Mouse (Mus musculus) brain, embryonic 14.5 days (tissue): ENCODE data around the gene Dtnb. TPM values are rescaled to one million over a fixed set of nuclear protein-coding genes. Genes with fewer than 3 reads are reported as not detected.

ENCODE experiments used
- DNase-seq: peaks from one replicate; pipeline ENCODE4 v3.0.0-alpha.2; 2011; ENCODE audit warnings: low read depth
- CTCF ChIP-seq: fragments of 200-500 bp; IDR thresholded peaks from 2 replicates; pipeline ENCODE4 v1.5.1; 2012; ENCODE audit warnings: inconsistent platforms, mild to moderate bottlenecking, moderate library complexity, borderline replicate concordance; ENCODE audit not compliant: insufficient read depth, insufficient read length; ENCODE audit errors: extremely low read depth
- POLR2A ChIP-seq: fragments of 200-500 bp; IDR thresholded peaks from 2 replicates; pipeline ENCODE4 v1.6.1; 2012; ENCODE audit warnings: mild to moderate bottlenecking, inconsistent platforms, borderline replicate concordance; ENCODE audit not compliant: poor library complexity, insufficient read depth, insufficient read length, severe bottlenecking; ENCODE audit errors: extremely low read depth
- polyA plus RNA-seq: library from polyadenylated mRNA; depleted of rRNA; stranded (reverse); fragments of >200 nt; gene quantifications from 2 replicates; pipeline ENCODE4 v1.2.3, GENCODE M21; 2012

Dtnb gene
- polyA plus RNA-seq, 1 experiment = 61.1 TPM

DNA sequence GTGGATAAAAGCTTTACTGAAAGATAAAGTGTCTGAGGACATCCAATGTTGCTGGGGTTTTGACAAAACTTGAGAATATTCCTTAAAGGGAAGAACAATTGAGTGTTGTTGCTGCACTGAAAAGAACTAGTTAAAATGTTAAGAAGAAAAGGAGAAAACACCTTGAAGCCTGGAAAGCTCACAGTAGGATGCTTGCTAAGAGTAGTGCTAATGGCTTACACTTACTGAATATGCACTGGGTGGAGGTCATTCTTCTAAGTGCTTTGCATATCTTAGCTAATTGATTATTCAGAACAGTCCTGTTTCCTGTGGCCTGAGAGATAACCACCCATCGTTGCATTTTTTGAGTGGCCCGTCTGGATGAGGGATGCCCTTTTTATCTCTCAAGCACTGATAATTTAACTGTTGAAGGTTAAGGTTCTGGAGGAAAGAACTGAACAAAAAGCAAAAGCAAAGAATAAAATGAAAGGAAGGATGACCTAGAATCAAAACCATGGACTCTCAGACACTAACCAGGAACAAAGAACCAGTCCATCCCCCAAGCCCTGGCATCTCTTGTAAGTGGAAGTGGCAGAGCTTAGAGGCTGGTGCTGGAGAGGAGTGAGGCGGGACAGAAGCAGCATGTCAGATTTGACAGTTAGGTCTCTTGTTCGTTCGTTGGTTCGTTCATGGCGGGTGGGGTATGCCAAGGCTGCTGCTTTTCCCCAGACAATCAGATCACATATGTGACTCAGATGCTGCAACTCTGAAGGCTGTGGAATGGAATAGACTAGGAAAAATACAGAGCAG is 166.8 kb downstream of the Dtnb start:
- no peak for TF ChIP-seq POLR2A
- TF ChIP-seq CTCF = no peak
- peak; percentile 39 for DNase-seq

DNA sequence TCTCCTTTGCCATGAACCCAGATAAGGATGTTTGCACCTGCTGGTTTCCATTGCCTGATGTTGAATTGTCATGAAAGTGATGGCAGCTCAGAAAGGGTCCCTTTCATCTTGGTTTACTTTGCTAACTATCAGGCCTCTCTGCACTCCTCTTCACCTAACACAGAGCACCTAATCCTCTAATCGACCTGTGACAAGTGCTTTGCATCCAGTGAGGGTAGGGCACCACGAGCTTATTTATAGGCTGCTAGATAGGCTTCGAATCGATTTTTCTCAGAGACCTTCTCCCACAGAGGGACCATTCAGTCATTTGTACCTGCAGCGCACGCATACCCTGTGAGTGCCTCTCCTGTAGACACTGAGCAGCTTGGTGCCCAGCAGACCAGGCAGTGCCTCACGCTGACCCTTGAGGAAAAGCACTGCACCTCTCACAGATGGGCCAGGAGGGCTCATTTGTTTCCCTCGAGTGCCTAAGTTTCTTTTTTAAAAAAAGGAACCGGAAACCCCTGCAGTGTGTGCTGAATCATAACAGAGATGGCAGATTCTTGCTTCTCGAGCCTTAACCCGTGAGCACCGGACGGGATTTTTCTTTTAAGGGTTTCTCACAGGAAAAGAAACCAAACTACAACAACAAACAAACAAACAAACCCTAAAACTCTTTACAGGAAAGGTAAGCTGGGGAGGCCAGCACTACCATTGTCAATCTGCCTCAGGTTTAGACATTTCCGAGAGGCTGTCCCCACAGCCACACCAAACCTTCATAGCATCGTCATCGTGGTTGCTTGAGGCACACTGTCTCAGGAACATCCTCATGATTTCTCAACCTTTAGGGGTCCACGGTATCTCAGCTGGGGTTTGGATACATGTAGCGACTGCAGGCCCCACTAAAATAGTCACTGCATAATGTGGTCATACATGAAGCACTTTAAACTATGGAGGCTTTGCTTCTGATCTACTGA is 167.8 kb downstream of the Dtnb start:
- TF ChIP-seq POLR2A (no peak), CTCF (no peak)
- DNase-seq = no peak

DNA sequence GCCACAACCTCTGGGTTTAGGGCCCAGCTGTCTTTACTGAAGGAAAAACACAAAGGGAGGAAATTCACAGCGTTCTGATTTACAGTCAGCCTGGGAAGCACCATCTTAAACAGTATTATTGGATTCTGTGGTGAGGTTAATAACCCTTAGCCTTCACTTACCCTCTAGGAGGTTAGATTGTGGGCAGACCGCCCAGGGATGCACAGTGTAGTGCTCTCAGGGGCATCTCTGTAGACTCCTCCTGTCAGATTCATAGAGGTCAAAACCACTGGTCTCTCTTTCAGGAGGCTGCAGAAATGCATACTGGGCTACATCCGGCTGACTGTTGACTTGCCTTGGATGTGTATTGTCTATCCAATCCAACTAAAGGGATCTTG is 168.5 kb downstream of the Dtnb start:
- no peak for TF ChIP-seq CTCF
- TF ChIP-seq POLR2A = no peak
- no peak for DNase-seq

DNA sequence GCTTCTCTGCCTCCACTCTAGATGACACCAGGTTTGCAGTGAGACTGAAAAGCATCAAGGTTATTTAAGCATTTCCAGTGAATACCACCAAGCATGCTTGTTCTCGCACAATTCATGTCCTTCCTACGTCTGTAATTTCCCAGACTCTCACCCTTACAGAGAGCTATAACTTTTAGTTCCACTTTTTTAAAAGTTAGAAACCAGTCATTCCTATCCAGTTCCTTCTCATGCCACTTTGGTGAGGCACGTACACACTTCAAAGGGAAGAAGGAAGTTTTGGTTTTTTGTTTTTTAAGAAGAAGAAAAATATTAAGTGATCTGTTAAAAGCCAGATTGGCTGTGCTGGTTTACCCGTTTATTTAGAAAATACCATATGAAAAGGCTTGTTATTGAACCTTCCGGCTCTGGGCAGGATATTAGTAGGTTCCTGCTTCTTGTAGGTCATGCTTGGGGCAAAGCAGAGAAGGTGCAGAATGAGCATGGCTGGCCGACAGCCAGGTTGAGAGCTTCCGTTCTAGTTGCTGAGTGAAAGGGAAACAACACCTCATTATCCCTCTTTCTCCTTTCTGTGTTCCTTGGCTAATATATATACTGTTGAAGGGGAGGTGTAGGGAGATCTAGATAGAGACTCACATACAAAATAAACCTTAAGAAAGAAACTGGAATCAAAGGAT is 173.4 kb downstream of the Dtnb start:
- TF ChIP-seq CTCF = no peak
- TF ChIP-seq POLR2A = no peak

DNA sequence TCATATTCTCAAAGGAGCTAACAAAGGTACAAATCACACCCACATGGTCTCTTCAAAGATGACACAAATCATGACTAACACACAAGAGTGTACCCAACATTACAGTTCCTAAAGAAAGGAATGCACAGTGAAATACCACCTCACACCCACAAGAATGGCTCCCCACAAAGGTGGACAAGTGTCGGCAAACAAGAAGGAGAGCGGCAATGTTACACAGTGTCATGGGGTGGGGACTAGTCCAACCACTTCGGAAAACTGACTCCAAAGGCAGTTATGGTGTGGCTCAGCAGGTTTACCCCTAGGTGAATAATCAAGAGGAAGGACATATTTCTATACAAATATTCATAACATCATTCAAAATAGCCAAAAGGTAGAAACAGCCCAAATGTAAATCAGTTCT is 174.2 kb downstream of the Dtnb start:
- DNase-seq = no peak
- TF ChIP-seq POLR2A (no peak), CTCF (no peak)

More for the DNA sequence above, 173.4 kb downstream of the Dtnb start:
- no peak for DNase-seq

DNA sequence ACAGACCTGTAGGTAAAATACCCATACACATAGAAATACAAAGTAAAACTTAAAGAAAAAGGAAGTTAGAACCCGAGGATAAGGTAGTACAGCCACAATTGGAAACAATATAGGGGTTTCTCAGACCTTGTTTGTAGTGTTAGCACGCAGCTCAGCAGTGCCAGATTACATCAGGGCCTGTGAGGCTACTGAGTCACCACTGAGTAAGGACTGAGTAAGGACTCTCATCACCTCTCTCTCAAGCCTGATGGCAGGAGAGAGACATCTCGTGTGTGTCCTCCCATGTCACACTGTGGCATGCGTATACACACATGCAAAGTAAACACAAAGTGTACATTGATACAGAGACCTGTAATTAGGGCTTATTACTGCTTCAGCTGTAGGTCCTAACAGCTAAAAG is 175.4 kb downstream of the Dtnb start:
- TF ChIP-seq POLR2A = no peak
- no peak for TF ChIP-seq CTCF
- DNase-seq = no peak

DNA sequence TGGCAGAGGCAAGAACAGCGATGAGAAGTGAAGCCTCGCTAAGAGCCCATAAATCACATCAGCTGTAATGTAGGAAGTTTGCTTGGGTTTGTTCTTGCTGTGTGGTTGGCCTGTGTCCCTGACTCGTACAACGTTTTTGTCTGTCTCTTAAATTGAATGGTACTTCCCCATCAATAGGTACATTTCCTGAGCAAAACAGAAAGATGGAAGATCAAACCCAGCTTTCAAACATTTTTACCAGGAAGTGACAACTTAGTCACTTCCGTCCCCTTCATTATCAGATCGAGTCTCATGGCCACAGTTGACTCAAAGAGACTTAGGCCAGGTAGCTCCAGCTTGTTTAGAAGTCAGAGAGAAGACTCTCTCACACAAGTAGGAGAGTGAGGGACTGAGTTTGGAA is 183.3 kb downstream of the Dtnb start:
- TF ChIP-seq CTCF (no peak), POLR2A (no peak)
- DNase-seq = no peak

DNA sequence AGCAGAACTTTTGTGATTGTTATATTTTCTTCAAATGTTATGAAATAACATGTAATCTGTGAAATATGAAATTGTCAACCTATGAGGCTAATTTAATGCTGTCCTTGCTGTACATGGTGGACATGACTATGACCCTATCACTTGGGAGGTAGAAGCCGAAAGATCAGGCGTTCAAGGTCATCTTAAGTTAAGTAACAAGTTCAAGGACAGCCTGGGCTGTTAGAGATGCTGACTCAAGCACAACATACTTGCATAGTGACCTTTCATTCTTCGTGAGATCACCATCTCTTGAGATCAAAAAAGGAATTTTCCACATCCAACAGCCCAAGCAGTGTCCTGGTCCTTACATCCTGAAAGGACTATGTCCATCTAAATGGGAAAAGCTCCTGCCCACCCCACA is 184.0 kb downstream of the Dtnb start:
- no peak for TF ChIP-seq POLR2A
- no peak for TF ChIP-seq CTCF
- no peak for DNase-seq

DNA sequence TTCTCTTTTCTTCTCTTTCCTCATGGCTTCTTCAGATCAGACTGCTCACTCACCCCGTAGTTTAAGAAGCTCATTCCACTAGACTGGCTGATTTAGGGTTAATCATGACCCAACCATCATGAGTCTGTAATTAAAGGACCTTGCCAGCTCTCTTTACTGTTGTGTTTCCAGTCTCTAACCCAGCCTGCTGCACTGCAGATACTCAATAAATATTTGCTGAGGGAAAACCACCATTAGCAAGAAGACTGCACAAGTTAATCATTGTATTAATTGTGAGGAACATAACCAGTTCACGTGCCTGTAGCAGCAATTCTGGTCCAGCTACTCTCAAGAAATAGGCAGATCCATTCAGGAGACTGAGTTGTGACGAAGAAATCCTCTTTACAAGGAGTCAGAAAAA is 185.9 kb downstream of the Dtnb start:
- DNase-seq = no peak
- TF ChIP-seq CTCF (no peak), POLR2A (no peak)

DNA sequence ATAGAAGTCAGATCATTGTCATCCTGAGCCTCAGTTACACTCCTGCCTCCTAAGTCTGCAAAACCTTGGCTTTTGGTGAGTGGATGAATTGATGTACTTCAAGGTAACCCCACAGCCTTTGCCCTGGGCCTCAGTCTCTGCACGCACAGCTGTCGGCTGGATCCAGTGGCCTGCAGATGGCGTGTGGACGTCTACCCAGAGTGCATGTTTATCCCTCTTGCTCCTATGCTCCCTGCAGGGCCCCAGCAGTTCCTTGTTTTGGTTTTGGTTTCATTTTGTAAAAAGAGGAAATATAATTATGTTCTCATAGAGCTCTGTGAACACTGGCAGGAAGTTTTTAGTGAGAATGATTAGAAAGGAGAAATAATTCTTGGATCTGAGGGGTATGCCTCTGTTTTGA is 187.2 kb downstream of the Dtnb start:
- TF ChIP-seq POLR2A (no peak), CTCF (0 out of 2 replicates have a peak, but pooled peaks have one; percentile 10)
- DNase-seq = peak; percentile 11
